Comparison of ENCODE assay signal across 9 mouse cellular contexts in genomic region chr11:67586231-67586994, GRCm38 (mm10).
DNase-seq lines count a peak whose midpoint lies in the region; ATAC-seq and TF ChIP-seq lines count a peak whose summit lies in the region.
"Had no signal": no experiment of that assay in that cellular context is flagged by ENCODE, and none has a peak within 500 bp of the region (broad histone marks: within the 10 kb centered on the region; RNA-seq: fewer than 3 reads in every experiment).

No protein-coding gene starts in this region.

- DNase-seq in left cerebral cortex, postnatal 4 days, result peak; percentile 51
- no peak for DNase-seq in left cerebral cortex, adult 8-10 months (ENCODE audit: low spot score in 2 of 2)
- peak; percentile 73 to 75 for DNase-seq in heart, postnatal 10 days
- peak; percentile 21 for DNase-seq in mesoderm, embryonic 11.5 days (ENCODE audit: low read depth, low spot score)
- DNase-seq in embryo, embryonic 10 days (ENCODE audit: low spot score), result no peak
- no peak for DNase-seq in thymus, postnatal 36 days

- intact Hi-C loops in left cerebral cortex, postnatal 4 days (cut with DNase I), result no loop called here
- intact Hi-C loops in heart, postnatal 10 days (cut with DNase I), result loop anchor here (5.0 kb wide), 1 partner anchor 61 kb away; no protein-coding TSS in a partner anchor

- no peak for TF ChIP-seq POLR2A in cortical plate, adult 2 months (IDR thresholded peaks at IDR 0.05; ENCODE audit: extremely low read depth, insufficient read depth, low read length)

- TF ChIP-seq CTCF in cortical plate, adult 2 months (IDR thresholded peaks at IDR 0.05; ENCODE audit: extremely low read depth, insufficient read depth, low read length), result no peak

- H3K4me1 ChIP-seq in cortical plate, adult 2 months (ENCODE audit: control insufficient read depth, insufficient read depth, low read length), result peaks cover 16% of the 10 kb centered on the region

- no peak overlapping the region for H3K4me3 ChIP-seq in cortical plate, adult 2 months (ENCODE audit: insufficient read depth, low read length)

- no peak for ATAC-seq in megakaryocyte-erythroid progenitor cell, adult 5-6 weeks (replicated peaks; ENCODE audit: low FRiP score, low TSS enrichment, poor library complexity, severe bottlenecking)

- peak overlapping the region; percentile 49; the same call in 1 of the 2 replicates for H3K27ac ChIP-seq in cortical plate, adult 2 months (ENCODE audit: insufficient read depth, low read length)
- H3K27ac ChIP-seq: kidney, postnatal 0 days had no signal

Comparison
In these comparisons a context has a peak if more than half of its experiments do, and no peak if none do; other contexts are left out.
1. DNase-seq: peak in left cerebral cortex, postnatal 4 days (single experiment), heart, postnatal 10 days (2 of 2) and mesoderm, embryonic 11.5 days (single experiment); none in left cerebral cortex, adult 8-10 months (0 of 2), embryo, embryonic 10 days (single experiment) and thymus, postnatal 36 days (0 of 2).